Mouse (Mus musculus) ES-Bruce4 (cell line): ENCODE results near the gene Gpr135. TPM values are rescaled to one million over a fixed set of nuclear protein-coding genes. Genes with fewer than 3 reads are reported as not detected.
A peak's percentile ranks its signal among the peaks of the same experiment; 100 is the strongest.

ENCODE experiments used
- H3K27ac ChIP-seq: 2 replicates; pipeline ENCODE4 v1.5.1; 2012; ENCODE audit warnings: low read length, inconsistent platforms; ENCODE audit not compliant: insufficient read depth
- H3K27me3 ChIP-seq: 2 replicates; pipeline ENCODE4 v1.6.1; 2012; ENCODE audit warnings: mild to moderate bottlenecking, low read length, inconsistent platforms; ENCODE audit not compliant: control insufficient read depth, poor library complexity, insufficient read depth, severe bottlenecking
- H3K36me3 ChIP-seq: 2 replicates; pipeline ENCODE4 v1.6.1; 2012; ENCODE audit warnings: inconsistent platforms, mild to moderate bottlenecking, low read length, moderate library complexity; ENCODE audit not compliant: control insufficient read depth, poor library complexity, insufficient read depth, severe bottlenecking
- H3K4me1 ChIP-seq: one replicate; pipeline ENCODE4 v1.8.1; 2011; ENCODE audit warnings: low read length; ENCODE audit not compliant: control insufficient read depth, insufficient read depth
- H3K4me3 ChIP-seq: 2 replicates; pipeline ENCODE4 v1.5.1; 2011; ENCODE audit warnings: low read depth, mild to moderate bottlenecking, low read length
- H3K9ac ChIP-seq: 2 replicates; pipeline ENCODE4 v1.6.1; 2012; ENCODE audit warnings: low read depth, mild to moderate bottlenecking, inconsistent platforms; ENCODE audit not compliant: poor library complexity, severe bottlenecking
- H3K9me3 ChIP-seq: replicated peaks from 2 replicates; pipeline ENCODE4 v1.6.1; 2012; ENCODE audit warnings: mild to moderate bottlenecking, low read length, inconsistent platforms; ENCODE audit not compliant: control insufficient read depth, poor library complexity, insufficient read depth, severe bottlenecking
- CTCF ChIP-seq: IDR thresholded peaks from one replicate; pipeline ENCODE4 v1.8.1; 2011; ENCODE audit warnings: low read depth, low read length
- EP300 ChIP-seq: IDR thresholded peaks from 2 replicates; pipeline ENCODE4 v1.6.1; 2011; ENCODE audit warnings: low read depth, low read length; ENCODE audit not compliant: insufficient read depth
- POLR2A ChIP-seq: IDR thresholded peaks from one replicate; pipeline ENCODE4 v1.8.1; 2011; ENCODE audit warnings: low read length; ENCODE audit not compliant: insufficient read depth
- polyA plus RNA-seq: library from polyadenylated mRNA; stranded (reverse); fragments of >200 nt; gene quantifications from 2 replicates; pipeline ENCODE4 v1.2.4, GENCODE M21; 2011; ENCODE audit warnings: low read depth; ENCODE audit not compliant: missing spikeins, insufficient read depth, insufficient read length

The Gpr135 gene
- polyA plus RNA-seq, 1 experiment = 1.8 TPM

GRCm38 (mm10) chr12:72102776-72103175 is 31.9 kb upstream of the Gpr135 start:
- Histone ChIP-seq H3K27me3 (no peaks in the 10 kb centered on the region), H3K9me3 (no peaks in the 10 kb centered on the region), H3K27ac (no peak overlapping the region), H3K36me3 (peaks cover 10% of the 10 kb centered on the region), H3K9ac (no peak overlapping the region), H3K4me1 (no peaks in the 10 kb centered on the region), H3K4me3 (no peak overlapping the region)
- TF ChIP-seq EP300 (no peak), POLR2A (no peak), CTCF (no peak)

GRCm38 (mm10) chr12:72096966-72097365 is 26.0 kb upstream of the Gpr135 start:
- Histone ChIP-seq H3K4me3 (no peak overlapping the region), H3K27me3 (no peaks in the 10 kb centered on the region), H3K9ac (no peak overlapping the region), H3K4me1 (no peaks in the 10 kb centered on the region), H3K36me3 (peaks cover 47% of the 10 kb centered on the region), H3K27ac (no peak overlapping the region), H3K9me3 (no peaks in the 10 kb centered on the region)
- TF ChIP-seq EP300 = no peak
- no peak for TF ChIP-seq CTCF
- TF ChIP-seq POLR2A = no peak

- TF ChIP-seq EP300 (no peak), CTCF (no peak), POLR2A (no peak)
- Histone ChIP-seq H3K27me3 (no peaks in the 10 kb centered on the region), H3K9me3 (no peaks in the 10 kb centered on the region), H3K27ac (no peak overlapping the region), H3K4me1 (no peaks in the 10 kb centered on the region), H3K36me3 (peaks cover 25% of the 10 kb centered on the region), H3K4me3 (no peak overlapping the region), H3K9ac (no peak overlapping the region)
Measured at GRCm38 (mm10) chr12:72089802-72090201, 18.9 kb upstream of the Gpr135 start.

GRCm38 (mm10) chr12:72086166-72086825 is 15.4 kb upstream of the Gpr135 start:
- Histone ChIP-seq H3K9ac (peak overlapping the region; percentile 62), H3K4me3 (peak overlapping the region; percentile 79), H3K4me1 (no peaks in the 10 kb centered on the region), H3K36me3 (peaks cover 5% of the 10 kb centered on the region), H3K27ac (peak overlapping the region; percentile 56), H3K9me3 (no peaks in the 10 kb centered on the region), H3K27me3 (no peaks in the 10 kb centered on the region)
- TF ChIP-seq POLR2A = no peak
- TF ChIP-seq EP300 = no peak
- TF ChIP-seq CTCF = no peak

GRCm38 (mm10) chr12:72085329-72086165 is 14.6 kb upstream of the Gpr135 start, which contains the start of the genes L3hypdh and Jkamp:
Gene L3hypdh (minus strand): TSS chr12:72085439.
Gene Jkamp (plus strand): TSS chr12:72085589.
- Histone ChIP-seq H3K36me3 (peaks cover 3% of the 10 kb centered on the region), H3K27me3 (no peaks in the 10 kb centered on the region), H3K9ac (peak within 1 kb of the TSS; percentile 81), H3K4me1 (no peaks in the 10 kb centered on the region), H3K9me3 (no peaks in the 10 kb centered on the region), H3K4me3 (peak within 1 kb of the TSS; percentile 79), H3K27ac (peak within 1 kb of the TSS; percentile 64)
- no peak for TF ChIP-seq CTCF
- TF ChIP-seq EP300 = no peak
- TF ChIP-seq POLR2A = peak; percentile 60

- no peaks in the 10 kb centered on the region; the same call in 1 of the 2 replicates for H3K36me3 ChIP-seq
- TF ChIP-seq CTCF (no peak), POLR2A (no peak), EP300 (no peak)
Measured at GRCm38 (mm10) chr12:72085024-72085328, 14.1 kb upstream of the Gpr135 start.

More at GRCm38 (mm10) chr12:72085024-72085328, 14.1 kb upstream of the Gpr135 start:
- H3K4me1 ChIP-seq = no peaks in the 10 kb centered on the region
- H3K27ac ChIP-seq = no peak overlapping the region
- H3K27me3 ChIP-seq = no peaks in the 10 kb centered on the region
- H3K4me3 ChIP-seq = peak overlapping the region; percentile 72
- peak overlapping the region; percentile 81 for H3K9ac ChIP-seq
- no peaks in the 10 kb centered on the region for H3K9me3 ChIP-seq
